Mouse (Mus musculus) liver, postnatal 0 days (tissue): ENCODE data around the gene Hey2.

Source experiments
- CTCF ChIP-seq: sonication (generic); IDR thresholded peaks from 2 replicates; pipeline ENCODE4 v1.5.1; 2016; ENCODE audit warnings: antibody characterized with exemption, low read depth
- EP300 ChIP-seq: IDR thresholded peaks from 2 replicates; pipeline ENCODE4 v1.6.1; 2016; ENCODE audit warnings: antibody characterized with exemption, low read depth, mild to moderate bottlenecking

DNA sequence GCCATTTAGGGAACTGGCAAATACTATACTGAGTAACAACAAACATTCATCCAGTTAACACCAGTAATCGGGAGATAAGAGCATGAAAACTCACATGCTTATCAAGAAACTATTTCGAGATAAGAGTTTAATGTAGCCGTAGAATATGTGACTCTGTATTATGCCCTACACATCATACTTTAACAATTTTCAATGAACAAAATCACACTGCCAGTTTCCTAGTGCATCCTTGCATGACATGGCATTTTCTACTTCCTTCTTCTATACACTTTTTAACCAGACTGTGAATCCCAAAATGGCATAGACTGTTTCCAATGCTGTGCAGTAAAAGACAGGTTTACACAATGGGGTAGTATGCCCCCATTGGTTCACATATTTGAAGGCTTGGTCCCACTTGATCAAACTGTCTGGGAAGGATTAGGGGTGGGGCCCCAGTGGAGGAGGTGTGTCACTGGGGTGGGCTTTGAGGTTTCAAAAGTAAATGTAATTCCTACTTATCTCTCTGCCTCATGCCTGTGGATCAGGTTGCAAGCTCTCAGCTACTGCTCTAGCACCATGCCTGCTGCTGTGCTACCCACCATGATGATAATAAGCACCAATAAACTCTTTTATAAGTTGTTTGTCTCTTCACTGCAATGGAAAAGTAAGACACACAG is 54.8 kb downstream of the Hey2 start:
- no peak for TF ChIP-seq CTCF
- TF ChIP-seq EP300: no peak
